29 mouse cellular contexts compared by ENCODE assay signal in the genomic region with DNA sequence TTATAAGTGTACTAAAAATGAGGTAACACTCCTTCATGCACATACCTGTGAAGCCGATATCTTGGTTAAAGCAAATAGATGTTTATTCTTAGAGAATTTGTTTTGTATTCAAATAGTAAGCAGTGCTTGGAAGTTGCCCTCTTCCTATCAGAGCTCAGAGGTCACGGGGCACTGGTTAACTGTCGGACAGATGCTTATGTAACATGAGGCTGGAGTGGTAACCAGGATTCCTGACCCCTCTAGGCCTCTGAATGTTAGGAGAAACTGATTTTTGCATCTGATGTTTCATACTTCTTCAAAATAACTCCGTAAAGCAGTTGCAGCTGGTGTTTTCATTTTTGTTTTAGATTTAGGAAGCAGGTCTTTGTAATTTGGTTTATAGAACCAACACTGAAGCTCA. TPM values are rescaled to one million over a fixed set of nuclear protein-coding genes. Genes with fewer than 3 reads are reported as not detected.
DNase-seq lines count a peak whose midpoint lies in the region; ATAC-seq and TF ChIP-seq lines count a peak whose summit lies in the region.
"Had no signal": no experiment of that assay in that cellular context is flagged by ENCODE, and none has a peak within 500 bp of the region (broad histone marks: within the 10 kb centered on the region; RNA-seq: fewer than 3 reads in every experiment).

No protein-coding gene starts in this region.

- peak overlapping the region; percentile 41; the same call in 1 of the 2 replicates for H3K27ac ChIP-seq in kidney, adult 2 months (ENCODE audit: insufficient read depth, low read depth, low read length)
- H3K27ac ChIP-seq in MEL (ENCODE audit: control insufficient read depth, low read depth, low read length): peak overlapping the region; percentile 64
- H3K27ac ChIP-seq in liver, embryonic 11.5 days (ENCODE audit: low read depth, low read length): peak overlapping the region; percentile 70
- H3K27ac ChIP-seq in liver, embryonic 16.5 days (ENCODE audit: low read length): peak overlapping the region; percentile 62
- H3K27ac ChIP-seq in midbrain, embryonic 14.5 days (replicated peaks; ENCODE audit: low read depth, low read length): no peak overlapping the region
- no peak overlapping the region for H3K27ac ChIP-seq in embryonic facial prominence, embryonic 10.5 days (replicated peaks)
- H3K27ac ChIP-seq: hindbrain, embryonic 13.5 days; left cerebral cortex, adult 2 months; limb, embryonic 12.5 days; midbrain, embryonic 15.5 days had no signal

- peak; percentile 70 for DNase-seq in kidney, adult 2 months
- no peak for DNase-seq in kidney, postnatal 4 days
- no peak for DNase-seq in MEL (ENCODE audit: low read depth, low spot score)
- no peak for DNase-seq in liver, embryonic 11.5 days (ENCODE audit: low spot score)
- DNase-seq in midbrain, embryonic 14.5 days: no peak
- no peak for DNase-seq in embryonic facial prominence, embryonic 10.5 days (ENCODE audit: low spot score)
- DNase-seq in Muller cell, postnatal 12 days (ENCODE audit: inconsistent ontology term): no peak
- DNase-seq: adrenal gland, adult 2 months; adrenal gland, postnatal 36 days; cerebellum, adult 2 months; cerebellum, postnatal 14 days; gastrocnemius, postnatal 36 days; heart, adult 18-20 months; heart, postnatal 4 days; lung, adult 2 months; lung, postnatal 14 days; right cerebral cortex, postnatal 4 days; thymus, adult 2 months; thymus, postnatal 36 days had no signal

- ATAC-seq in liver, embryonic 11.5 days (replicated peaks; ENCODE audit: low FRiP score): no peak
- peak; percentile 59 for ATAC-seq in liver, embryonic 16.5 days (ENCODE audit: low read depth)
- ATAC-seq in midbrain, embryonic 14.5 days (ENCODE audit: low FRiP score, low TSS enrichment): no peak
- ATAC-seq: activated CD4-positive, CD25-positive, alpha-beta regulatory T cell, adult 4 months; CD4-positive, CD25-positive, alpha-beta regulatory T cell, adult 4 months; forebrain, embryonic 14.5 days; intestine, embryonic 16.5 days; midbrain, embryonic 15.5 days had no signal

- peaks cover 2% of the 10 kb centered on the region for H3K36me3 ChIP-seq in kidney, adult 2 months (ENCODE audit: control insufficient read depth, insufficient read depth, low read length)
- peaks cover 5 to 25% of the 10 kb centered on the region in 2 experiments for H3K36me3 ChIP-seq in MEL (ENCODE audit: control insufficient read depth in 1 of 2, insufficient read depth in 2 of 2, low read length in 2 of 2)
- peaks cover 5% of the 10 kb centered on the region; the same call in 1 of the 2 replicates for H3K36me3 ChIP-seq in liver, embryonic 11.5 days (ENCODE audit: control insufficient read depth, insufficient read depth, low read length)
- peaks cover 9% of the 10 kb centered on the region for H3K36me3 ChIP-seq in liver, embryonic 16.5 days (ENCODE audit: control insufficient read depth, insufficient read depth)
- H3K36me3 ChIP-seq in midbrain, embryonic 14.5 days (ENCODE audit: control insufficient read depth, insufficient read depth, low read length): peaks cover 13% of the 10 kb centered on the region
- peaks cover 54% of the 10 kb centered on the region for H3K36me3 ChIP-seq in embryonic facial prominence, embryonic 10.5 days (replicated peaks)

- no peaks in the 10 kb centered on the region for H3K27me3 ChIP-seq in kidney, adult 2 months (replicated peaks; ENCODE audit: control insufficient read depth, insufficient read depth, low read length)
- no peaks in the 10 kb centered on the region for H3K27me3 ChIP-seq in MEL (ENCODE audit: control insufficient read depth in 1 of 2, insufficient read depth in 2 of 2, low read length in 2 of 2)
- H3K27me3 ChIP-seq in liver, embryonic 11.5 days (replicated peaks; ENCODE audit: control insufficient read depth, insufficient read depth, low read length): no peaks in the 10 kb centered on the region
- H3K27me3 ChIP-seq in liver, embryonic 16.5 days (ENCODE audit: control insufficient read depth, insufficient read depth, low read depth, low read length): no peaks in the 10 kb centered on the region
- H3K27me3 ChIP-seq in midbrain, embryonic 14.5 days (ENCODE audit: control insufficient read depth, insufficient read depth, low read length): no peaks in the 10 kb centered on the region
- H3K27me3 ChIP-seq in embryonic facial prominence, embryonic 10.5 days (replicated peaks; ENCODE audit: low read depth, poor library complexity, severe bottlenecking): no peaks in the 10 kb centered on the region
- H3K27me3 ChIP-seq: heart, embryonic 12.5 days; hindbrain, embryonic 13.5 days; limb, embryonic 12.5 days; midbrain, embryonic 15.5 days had no signal

- peaks cover 2% of the 10 kb centered on the region; the same call in 1 of the 2 replicates for H3K4me1 ChIP-seq in kidney, adult 2 months (ENCODE audit: control insufficient read depth, insufficient read depth, low read length)
- peaks cover 11 to 13% of the 10 kb centered on the region in 2 experiments for H3K4me1 ChIP-seq in MEL (ENCODE audit: control insufficient read depth in 1 of 2, insufficient read depth in 2 of 2, low read length in 2 of 2)
- peaks cover 13% of the 10 kb centered on the region for H3K4me1 ChIP-seq in liver, embryonic 11.5 days (replicated peaks; ENCODE audit: control insufficient read depth, insufficient read depth, low read length)
- H3K4me1 ChIP-seq in liver, embryonic 16.5 days (ENCODE audit: control insufficient read depth, low read depth, low read length): peaks cover 16% of the 10 kb centered on the region
- H3K4me1 ChIP-seq in midbrain, embryonic 14.5 days (ENCODE audit: control insufficient read depth, insufficient read depth, low read length): no peaks in the 10 kb centered on the region
- H3K4me1 ChIP-seq in embryonic facial prominence, embryonic 10.5 days: no peaks in the 10 kb centered on the region
- H3K4me1 ChIP-seq: hindbrain, embryonic 13.5 days; limb, embryonic 12.5 days; midbrain, embryonic 15.5 days had no signal

- no peak for TF ChIP-seq POLR2A in kidney, adult 2 months (IDR thresholded peaks at IDR 0.05; ENCODE audit: low read depth, low read length)
- no peak for TF ChIP-seq POLR2A in MEL (IDR thresholded peaks at IDR 0.05; ENCODE audit: control insufficient read depth in 1 of 2, insufficient read depth in 1 of 2, low read depth in 1 of 2, low read length in 2 of 2, poor library complexity in 1 of 2)

- no peak for TF ChIP-seq RAD21 in MEL (IDR thresholded peaks at IDR 0.05; ENCODE audit: low read depth, low read length)

- TF ChIP-seq CTCF in kidney, adult 2 months (conservative IDR thresholded peaks at IDR 0.05; ENCODE audit: insufficient read depth, insufficient read length, low read depth, low read length): no peak
- no peak for TF ChIP-seq CTCF in MEL (IDR thresholded peaks at IDR 0.05 in 2 of 3, conservative IDR thresholded peaks at IDR 0.05 in 1 of 3; ENCODE audit: control insufficient read depth in 1 of 3, insufficient read depth in 1 of 3, low read depth in 2 of 3, low read length in 3 of 3, poor library complexity in 1 of 3, severe bottlenecking in 1 of 3)

- H3K4me2 ChIP-seq in liver, embryonic 11.5 days: peak overlapping the region; percentile 41; the same call in 1 of the 2 replicates
- peak overlapping the region; percentile 36; the same call in 1 of the 2 replicates for H3K4me2 ChIP-seq in liver, embryonic 16.5 days (ENCODE audit: low read depth, low read length)
- no peak overlapping the region for H3K4me2 ChIP-seq in midbrain, embryonic 14.5 days (ENCODE audit: low read length)
- H3K4me2 ChIP-seq: heart, embryonic 12.5 days; hindbrain, embryonic 13.5 days; limb, embryonic 12.5 days; midbrain, embryonic 15.5 days had no signal

- H3K79me2 ChIP-seq in MEL (ENCODE audit: control insufficient read depth, insufficient read depth, low read length, poor library complexity): no peaks in the 10 kb centered on the region

- H3K9me3 ChIP-seq in MEL (replicated peaks; ENCODE audit: insufficient read depth, low read length): no peaks in the 10 kb centered on the region
- no peaks in the 10 kb centered on the region for H3K9me3 ChIP-seq in liver, embryonic 11.5 days (ENCODE audit: control insufficient read depth, low read length)
- no peaks in the 10 kb centered on the region for H3K9me3 ChIP-seq in liver, embryonic 16.5 days (replicated peaks; ENCODE audit: control insufficient read depth, low read length)
- H3K9me3 ChIP-seq in midbrain, embryonic 14.5 days (ENCODE audit: control insufficient read depth, low read length): no peaks in the 10 kb centered on the region
- no peaks in the 10 kb centered on the region for H3K9me3 ChIP-seq in embryonic facial prominence, embryonic 10.5 days
- H3K9me3 ChIP-seq: heart, embryonic 12.5 days; hindbrain, embryonic 13.5 days; limb, embryonic 12.5 days; midbrain, embryonic 15.5 days had no signal

- WGBS in kidney, adult 2 months: 62% methylated on average over 4 of the region's 4 CpGs
- WGBS in liver, embryonic 11.5 days: 67% methylated on average over 4 of the region's 4 CpGs
- 52% methylated on average over 4 of the region's 4 CpGs for WGBS in liver, embryonic 16.5 days (ENCODE audit: insufficient replicate concordance)
- 90% methylated on average over 4 of the region's 4 CpGs for WGBS in midbrain, embryonic 14.5 days
- whole genome bisulfite sequencing in embryonic facial prominence, embryonic 10.5 days: 73% methylated on average over 4 of the region's 4 CpGs

- H3K9ac ChIP-seq in MEL (ENCODE audit: control insufficient read depth, low read depth, low read length, poor library complexity, severe bottlenecking): peak overlapping the region; percentile 9; the same call in 1 of the 2 replicates
- H3K9ac ChIP-seq in liver, embryonic 11.5 days (ENCODE audit: low read depth, low read length): no peak overlapping the region
- H3K9ac ChIP-seq in liver, embryonic 16.5 days (ENCODE audit: low read depth, low read length): no peak overlapping the region
- H3K9ac ChIP-seq in midbrain, embryonic 14.5 days (replicated peaks; ENCODE audit: low read length): no peak overlapping the region
- H3K9ac ChIP-seq: heart, embryonic 12.5 days; hindbrain, embryonic 13.5 days; limb, embryonic 12.5 days; midbrain, embryonic 15.5 days had no signal

- no peak overlapping the region for H3K4me3 ChIP-seq in kidney, adult 2 months (ENCODE audit: insufficient read depth, low read depth, low read length)
- H3K4me3 ChIP-seq in MEL (ENCODE audit: control insufficient read depth in 1 of 2, insufficient read depth in 1 of 2, low read depth in 2 of 2, low read length in 2 of 2): peak overlapping the region in 1 of 2 experiments; percentile 5; a peak in 1 of 4 replicates
- no peak overlapping the region for H3K4me3 ChIP-seq in liver, embryonic 11.5 days (ENCODE audit: low read depth, low read length)
- no peak overlapping the region for H3K4me3 ChIP-seq in liver, embryonic 16.5 days (ENCODE audit: low read depth, low read length)
- H3K4me3 ChIP-seq in midbrain, embryonic 14.5 days (replicated peaks; ENCODE audit: low read depth, low read length): no peak overlapping the region
- no peak overlapping the region for H3K4me3 ChIP-seq in embryonic facial prominence, embryonic 10.5 days
- H3K4me3 ChIP-seq: heart, embryonic 12.5 days; hindbrain, embryonic 13.5 days; left cerebral cortex, adult 2 months; limb, embryonic 12.5 days; midbrain, embryonic 15.5 days had no signal

- no peak for TF ChIP-seq EP300 in MEL (IDR thresholded peaks at IDR 0.05; ENCODE audit: low read depth in 1 of 2, low read length in 2 of 2)

RNA-seq across cellular contexts. Expression of a gene that starts 24.5 kb away (rescaled TPM):
- polyA plus RNA-seq in kidney, adult 2 months (2012; rRNA removed): 9.2 and 9.8 TPM in 2 replicates
- 35.3 and 40.0 TPM in 2 replicates for total RNA-seq in MEL (2012; rRNA removed)
- polyA plus RNA-seq in MEL (2012; ENCODE audit: insufficient read depth in 1 of 2, insufficient read length in 2 of 2, low read depth in 1 of 2, low replicate concordance in 2 of 2, missing spikeins in 1 of 2): 10 to 100 TPM in 1 of 2 experiments, not detected in 1; 20.8 TPM
- 13.3 and 15.1 TPM in 2 replicates for polyA plus RNA-seq in liver, embryonic 11.5 days (2014; fragmentation: Nextera tagmentation; extraction: Ambion mirVana)
- polyA plus RNA-seq in liver, embryonic 16.5 days (2015; fragmentation: Nextera tagmentation; extraction: Ambion mirVana): 2.8 and 3.2 TPM in 2 replicates
- polyA plus RNA-seq in midbrain, embryonic 14.5 days (2014; fragmentation: Nextera tagmentation; extraction: Ambion mirVana): 11.4 and 13.7 TPM in 2 replicates
- polyA plus RNA-seq in embryonic facial prominence, embryonic 10.5 days (2016; fragmentation: Nextera tagmentation; extraction: Ambion mirVana): 7.6 and 8.5 TPM in 2 replicates

Comparison
In these comparisons a context has a peak if more than half of its experiments do, and no peak if none do; other contexts are left out.
1. H3K27ac ChIP-seq: peak in kidney, adult 2 months (single experiment), MEL (single experiment), liver, embryonic 11.5 days (single experiment) and liver, embryonic 16.5 days (single experiment); none in midbrain, embryonic 14.5 days (single experiment) and embryonic facial prominence, embryonic 10.5 days (single experiment).